Mouse (Mus musculus) hindbrain, embryonic 15.5 days (tissue): ENCODE data around the gene Car2. TPM values are rescaled to one million over a fixed set of nuclear protein-coding genes. Genes with fewer than 3 reads are reported as not detected.

Experiments used
- ATAC-seq: fragments of 200-750 bp; cut with Nextera tagmentation; 2 replicates; pipeline ENCODE4 v1.8.0; 2017; ENCODE audit warnings: low read depth, moderate number of reproducible peaks, moderate TSS enrichment; ENCODE audit not compliant: low FRiP score
- H3K27ac ChIP-seq: fragments of 300-500 bp; sonication (generic); replicated peaks from 2 replicates; pipeline ENCODE4 v1.5.1; 2015; ENCODE audit warnings: mild to moderate bottlenecking, inconsistent platforms
- H3K27me3 ChIP-seq: fragments of 300-500 bp; sonication (generic); 2 replicates; pipeline ENCODE4 v1.6.1; 2015; ENCODE audit warnings: control low read depth, inconsistent platforms
- H3K36me3 ChIP-seq: fragments of 300-500 bp; sonication (generic); 2 replicates; pipeline ENCODE4 v1.6.1; 2015; ENCODE audit warnings: control low read depth, inconsistent platforms
- H3K4me1 ChIP-seq: fragments of 300-500 bp; sonication (generic); replicated peaks from 2 replicates; pipeline ENCODE4 v1.6.1; 2015; ENCODE audit warnings: control low read depth, inconsistent platforms
- H3K4me2 ChIP-seq: fragments of 300-500 bp; sonication (generic); 2 replicates; pipeline ENCODE4 v1.6.1; 2015; ENCODE audit warnings: moderate library complexity, mild to moderate bottlenecking, inconsistent platforms
- H3K4me3 ChIP-seq: fragments of 300-500 bp; sonication (generic); 2 replicates; pipeline ENCODE4 v1.5.1; 2015; ENCODE audit warnings: mild to moderate bottlenecking, inconsistent platforms
- H3K9ac ChIP-seq: fragments of 300-500 bp; sonication (generic); 2 replicates; pipeline ENCODE4 v1.6.1; 2015; ENCODE audit warnings: inconsistent platforms
- H3K9me3 ChIP-seq: fragments of 300-500 bp; sonication (generic); 2 replicates; pipeline ENCODE4 v1.6.1; 2016; ENCODE audit warnings: control low read depth, inconsistent platforms
- WGBS: fragments of 180-500 bp; shearing (Covaris S2); methylation state at CpG from one replicate; pipeline ENCODE4 v1.1.7; 2015; 5-methylcytosine and 5-hydroxymethylcytosine counted together
- polyA plus RNA-seq: library from polyadenylated mRNA; unstranded; fragments of >200 nt; fragmentation: Nextera tagmentation; extraction: Ambion mirVana; gene quantifications from 2 replicates; pipeline ENCODE4 v1.2.1, GENCODE M21; 2015

Car2 gene
- 43.2 and 43.5 TPM in 2 replicates for polyA plus RNA-seq

- Histone ChIP-seq H3K27ac (peak within 1 kb of the TSS; percentile 64), H3K36me3 (no peaks in the 10 kb centered on the region), H3K4me1 (no peaks in the 10 kb centered on the region), H3K9ac (peak within 1 kb of the TSS; percentile 61), H3K9me3 (no peaks in the 10 kb centered on the region), H3K4me3 (peak within 1 kb of the TSS; percentile 59), H3K4me2 (peak within 1 kb of the TSS; percentile 74), H3K27me3 (no peaks in the 10 kb centered on the region; the same call in 1 of the 2 replicates)
- ATAC-seq: peak; percentile 92
- under 1% methylated on average over 92 of the region's 95 CpGs for WGBS
These were observed at the start of gene Car2 for GRCm38 (mm10) chr3:14886102-14887098. Gene Car2 (plus strand): TSS chr3:14886273.

- H3K4me1 ChIP-seq: no peaks in the 10 kb centered on the region
- no peaks in the 10 kb centered on the region for H3K9me3 ChIP-seq
- no peak overlapping the region for H3K9ac ChIP-seq
- H3K36me3 ChIP-seq: no peaks in the 10 kb centered on the region
- WGBS: 93% methylated on average over 1 of the region's 1 CpGs
- ATAC-seq: no peak
- no peaks in the 10 kb centered on the region for H3K27me3 ChIP-seq
- no peak overlapping the region for H3K4me2 ChIP-seq
- no peak overlapping the region for H3K4me3 ChIP-seq
- no peak overlapping the region for H3K27ac ChIP-seq
These were observed 47.1 kb upstream of the Car2 start for GRCm38 (mm10) chr3:14838936-14839335.

GRCm38 (mm10) chr3:14839466-14840118 lies 46.5 kb upstream of the Car2 start:
- no peaks in the 10 kb centered on the region for H3K27me3 ChIP-seq
- H3K27ac ChIP-seq: no peak overlapping the region
- ATAC-seq: no peak
- H3K4me3 ChIP-seq: no peak overlapping the region
- H3K4me1 ChIP-seq: no peaks in the 10 kb centered on the region
- H3K36me3 ChIP-seq: no peaks in the 10 kb centered on the region
- no peak overlapping the region for H3K9ac ChIP-seq
- WGBS: 91% methylated on average over 3 of the region's 3 CpGs
- H3K4me2 ChIP-seq: no peak overlapping the region
- H3K9me3 ChIP-seq: no peaks in the 10 kb centered on the region

- Histone ChIP-seq H3K4me3 (no peak overlapping the region), H3K4me2 (no peak overlapping the region), H3K36me3 (no peaks in the 10 kb centered on the region), H3K27me3 (no peaks in the 10 kb centered on the region), H3K9me3 (no peaks in the 10 kb centered on the region), H3K9ac (no peak overlapping the region), H3K4me1 (no peaks in the 10 kb centered on the region), H3K27ac (no peak overlapping the region)
- ATAC-seq: no peak
- WGBS: 96% methylated on average over 2 of the region's 2 CpGs
These were observed 37.4 kb upstream of the Car2 start for GRCm38 (mm10) chr3:14848587-14849254.

DNA sequence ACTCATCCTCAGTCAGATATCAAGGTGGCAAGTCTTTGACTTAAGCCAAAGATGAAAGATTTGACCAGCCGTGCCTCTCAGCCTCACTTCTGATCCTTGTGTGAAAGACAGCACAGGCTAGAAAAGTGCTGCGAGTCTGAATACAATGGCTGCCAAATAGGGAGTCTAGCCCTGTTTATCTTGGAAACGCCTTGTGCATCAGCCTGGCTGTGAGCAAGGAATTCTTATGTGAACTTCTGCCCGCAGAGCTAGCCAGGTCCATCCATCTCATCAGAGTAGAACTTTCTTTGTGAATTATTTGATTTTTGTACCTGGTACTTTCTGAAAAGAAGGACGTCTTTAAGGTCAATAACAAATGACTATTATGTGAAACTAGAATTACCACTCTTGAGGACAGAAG lies 32.1 kb upstream of the Car2 start:
- H3K36me3 ChIP-seq: no peaks in the 10 kb centered on the region
- H3K4me3 ChIP-seq: no peak overlapping the region
- H3K27ac ChIP-seq: no peak overlapping the region
- ATAC-seq: no peak
- no peak overlapping the region for H3K4me2 ChIP-seq
- no peak overlapping the region for H3K9ac ChIP-seq
- H3K9me3 ChIP-seq: no peaks in the 10 kb centered on the region
- no peaks in the 10 kb centered on the region for H3K27me3 ChIP-seq
- H3K4me1 ChIP-seq: no peaks in the 10 kb centered on the region
- WGBS: 81% methylated on average over 5 of the region's 5 CpGs

DNA sequence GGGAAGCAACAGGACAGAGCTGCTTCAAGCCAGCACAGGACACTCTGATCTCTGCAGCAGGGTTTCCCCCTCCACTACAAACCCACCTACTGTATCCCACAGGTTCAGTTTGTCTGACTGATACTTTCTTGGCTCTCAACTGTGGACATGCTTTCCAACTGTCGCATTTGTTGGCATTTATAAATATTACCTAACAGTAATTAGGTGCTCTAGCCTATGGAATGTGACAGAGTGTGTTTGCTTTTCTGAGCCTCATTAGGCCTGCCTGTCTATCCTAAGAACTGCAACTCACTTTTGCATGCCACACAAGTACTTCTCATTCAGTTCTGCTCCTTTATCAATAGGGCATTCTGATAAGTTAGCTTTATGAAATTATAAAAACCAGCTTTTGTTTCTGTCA lies 31.6 kb upstream of the Car2 start:
- no peaks in the 10 kb centered on the region for H3K36me3 ChIP-seq
- H3K4me3 ChIP-seq: no peak overlapping the region
- H3K4me2 ChIP-seq: no peak overlapping the region
- no peak overlapping the region for H3K27ac ChIP-seq
- H3K9ac ChIP-seq: no peak overlapping the region
- no peaks in the 10 kb centered on the region for H3K9me3 ChIP-seq
- WGBS: 56% methylated on average over 1 of the region's 1 CpGs
- H3K4me1 ChIP-seq: no peaks in the 10 kb centered on the region
- no peak for ATAC-seq
- no peaks in the 10 kb centered on the region for H3K27me3 ChIP-seq

GRCm38 (mm10) chr3:14857874-14858273 lies 28.2 kb upstream of the Car2 start:
- H3K4me2 ChIP-seq: no peak overlapping the region
- no peak overlapping the region for H3K27ac ChIP-seq
- no peaks in the 10 kb centered on the region for H3K36me3 ChIP-seq
- H3K9ac ChIP-seq: no peak overlapping the region
- no peaks in the 10 kb centered on the region for H3K27me3 ChIP-seq
- H3K4me3 ChIP-seq: no peak overlapping the region
- no peaks in the 10 kb centered on the region for H3K9me3 ChIP-seq
- WGBS: 88% methylated on average over 3 of the region's 3 CpGs
- H3K4me1 ChIP-seq: peaks cover 6% of the 10 kb centered on the region; the same call in 1 of the 2 replicates
- no peak for ATAC-seq

- WGBS: 78% methylated on average over 3 of the region's 3 CpGs
- Histone ChIP-seq H3K4me3 (no peak overlapping the region), H3K4me2 (no peak overlapping the region), H3K27me3 (no peaks in the 10 kb centered on the region), H3K4me1 (peaks cover 11% of the 10 kb centered on the region; the same call in 1 of the 2 replicates), H3K9me3 (no peaks in the 10 kb centered on the region), H3K36me3 (no peaks in the 10 kb centered on the region), H3K9ac (no peak overlapping the region), H3K27ac (no peak overlapping the region)
- no peak for ATAC-seq
These were observed 25.8 kb upstream of the Car2 start for GRCm38 (mm10) chr3:14860291-14860690.

DNA sequence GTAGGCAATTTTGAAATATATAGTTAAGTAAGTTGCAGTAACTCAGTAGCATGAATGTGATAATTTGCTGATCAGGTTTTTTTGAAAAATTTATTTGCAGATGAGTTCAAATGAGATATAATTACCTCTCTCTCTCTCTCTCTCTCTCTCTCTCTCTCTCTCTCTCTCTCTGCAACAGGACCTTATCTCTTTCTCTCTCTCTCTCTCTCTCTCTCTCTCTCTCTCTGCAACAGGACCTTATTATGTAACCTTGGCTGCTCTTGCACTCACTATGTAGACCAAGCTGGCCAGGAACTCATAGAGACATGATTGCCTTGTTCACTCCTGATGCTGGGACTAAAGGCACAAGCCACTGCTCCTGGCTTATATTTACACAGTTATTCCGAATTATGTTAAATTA lies 24.9 kb upstream of the Car2 start:
- ATAC-seq: no peak
- 88% methylated on average over 1 of the region's 1 CpGs for WGBS

DNA sequence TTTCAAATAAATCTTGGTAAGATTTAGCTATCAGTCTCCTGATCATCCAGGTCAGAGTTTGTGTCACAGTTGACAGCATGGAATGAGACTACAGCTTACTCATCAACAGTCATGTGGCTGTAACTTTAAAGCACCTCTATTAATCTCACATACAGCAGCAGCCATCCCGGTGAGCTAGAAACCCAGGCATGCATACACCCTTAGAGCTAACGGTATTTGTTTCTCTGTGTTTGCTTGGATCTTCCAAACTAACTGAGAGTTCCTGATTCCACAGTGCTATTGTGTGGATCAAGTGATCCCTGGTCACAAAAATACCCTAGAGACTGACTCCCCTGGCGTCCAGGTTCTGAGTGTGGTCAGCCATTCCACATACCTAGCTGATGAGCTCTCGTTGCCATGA lies 24.3 kb upstream of the Car2 start:
- peaks cover 11% of the 10 kb centered on the region; the same call in 1 of the 2 replicates for H3K4me1 ChIP-seq
- no peaks in the 10 kb centered on the region for H3K36me3 ChIP-seq
- peak overlapping the region; percentile 87 for H3K4me2 ChIP-seq
- peak overlapping the region; percentile 42 for H3K4me3 ChIP-seq
- no peak for ATAC-seq
- H3K9me3 ChIP-seq: no peaks in the 10 kb centered on the region
- H3K27ac ChIP-seq: no peak overlapping the region
- H3K9ac ChIP-seq: 0 out of 2 replicates have a peak overlapping the region, but pooled peaks have one; percentile 2
- 17% methylated on average over 4 of the region's 4 CpGs for WGBS
- no peaks in the 10 kb centered on the region for H3K27me3 ChIP-seq

More for the DNA sequence above, 24.9 kb upstream of the Car2 start:
- Histone ChIP-seq H3K27me3 (no peaks in the 10 kb centered on the region), H3K36me3 (no peaks in the 10 kb centered on the region), H3K9ac (no peak overlapping the region), H3K4me3 (no peak overlapping the region), H3K4me2 (no peak overlapping the region), H3K27ac (no peak overlapping the region), H3K4me1 (peaks cover 11% of the 10 kb centered on the region; the same call in 1 of the 2 replicates), H3K9me3 (no peaks in the 10 kb centered on the region)

GRCm38 (mm10) chr3:14862654-14863021 lies 23.4 kb upstream of the Car2 start:
- Histone ChIP-seq H3K4me2 (peak overlapping the region; percentile 87), H3K36me3 (no peaks in the 10 kb centered on the region), H3K27ac (no peak overlapping the region), H3K9me3 (no peaks in the 10 kb centered on the region), H3K9ac (peak overlapping the region; percentile 49), H3K27me3 (no peaks in the 10 kb centered on the region), H3K4me1 (peaks cover 11% of the 10 kb centered on the region; the same call in 1 of the 2 replicates), H3K4me3 (peak overlapping the region; percentile 42)
- ATAC-seq: peak; percentile 84
- 0% methylated on average over 9 of the region's 9 CpGs for WGBS
